Mouse (Mus musculus) thymus, postnatal 4 days (tissue): ENCODE data around the gene Map2k1.
A peak's percentile ranks its signal among the peaks of the same experiment; 100 is the strongest.

Source experiments
- DNase-seq: peaks from one replicate; pipeline ENCODE4 v3.0.0; 2021

The Map2k1 gene

DNA sequence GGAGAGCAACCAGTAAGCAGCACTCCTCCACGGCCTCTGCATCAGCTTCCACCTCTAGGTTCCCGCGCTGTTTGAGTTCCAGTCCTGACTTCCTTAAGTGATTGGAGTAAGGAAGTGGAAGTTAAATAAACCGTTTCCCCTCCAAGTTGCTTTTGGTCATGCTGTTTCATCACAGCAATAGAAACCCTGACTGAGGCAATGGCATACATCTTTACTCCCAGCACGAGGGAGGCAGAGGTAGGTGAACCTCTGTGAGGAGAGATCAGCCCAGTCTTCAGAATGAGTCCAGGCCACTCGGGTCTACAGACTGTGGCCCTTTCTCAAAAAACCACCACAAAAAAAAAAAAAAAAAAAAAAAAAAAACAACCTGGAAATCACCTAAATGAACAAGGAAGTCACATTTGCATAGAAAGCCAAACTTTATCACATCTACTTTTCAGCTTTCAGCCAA is 11.0 kb downstream of the Map2k1 start:
- DNase-seq = no peak

DNA sequence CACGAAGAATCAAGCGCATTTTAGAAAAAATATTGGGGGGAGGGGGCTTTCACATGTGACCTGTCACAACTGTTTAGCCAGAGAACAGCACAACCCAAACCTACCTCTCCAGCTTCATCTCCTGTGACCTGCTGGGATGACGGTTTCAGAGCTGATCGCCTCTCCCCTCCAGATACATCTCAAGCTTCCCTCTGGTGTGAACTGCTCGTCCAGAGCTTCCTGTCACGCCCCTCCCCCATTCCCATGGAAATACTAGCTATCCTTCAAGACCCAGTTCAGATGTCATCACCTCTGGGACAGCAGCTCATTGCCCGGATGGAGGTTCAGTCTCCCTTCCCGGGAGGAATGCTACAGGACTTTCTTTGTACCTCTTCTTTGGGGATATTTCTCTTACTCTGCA is 12.8 kb downstream of the Map2k1 start:
- DNase-seq = no peak

GRCm38 (mm10) chr9:64240116-64240515 is 13.3 kb downstream of the Map2k1 start:
- DNase-seq = no peak

DNA sequence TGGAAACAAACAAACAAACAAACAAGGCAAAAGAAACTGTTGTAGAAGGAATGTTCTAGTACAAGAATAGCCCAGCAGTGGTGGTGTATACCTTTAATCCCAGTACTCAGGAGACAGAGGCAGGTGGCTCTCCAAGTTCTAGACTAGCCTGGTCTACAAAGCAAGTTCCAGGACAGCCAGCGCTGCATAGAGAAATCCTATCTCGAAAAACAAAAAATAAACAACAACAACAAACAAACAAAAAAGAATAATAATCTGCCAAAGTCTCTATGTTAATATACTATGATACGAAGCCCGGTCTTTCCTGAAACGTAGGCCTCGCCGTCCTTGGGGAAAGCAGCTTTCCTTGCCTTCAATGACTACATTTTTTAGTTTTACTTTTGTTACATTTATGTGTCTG is 17.4 kb downstream of the Map2k1 start:
- no peak for DNase-seq

DNA sequence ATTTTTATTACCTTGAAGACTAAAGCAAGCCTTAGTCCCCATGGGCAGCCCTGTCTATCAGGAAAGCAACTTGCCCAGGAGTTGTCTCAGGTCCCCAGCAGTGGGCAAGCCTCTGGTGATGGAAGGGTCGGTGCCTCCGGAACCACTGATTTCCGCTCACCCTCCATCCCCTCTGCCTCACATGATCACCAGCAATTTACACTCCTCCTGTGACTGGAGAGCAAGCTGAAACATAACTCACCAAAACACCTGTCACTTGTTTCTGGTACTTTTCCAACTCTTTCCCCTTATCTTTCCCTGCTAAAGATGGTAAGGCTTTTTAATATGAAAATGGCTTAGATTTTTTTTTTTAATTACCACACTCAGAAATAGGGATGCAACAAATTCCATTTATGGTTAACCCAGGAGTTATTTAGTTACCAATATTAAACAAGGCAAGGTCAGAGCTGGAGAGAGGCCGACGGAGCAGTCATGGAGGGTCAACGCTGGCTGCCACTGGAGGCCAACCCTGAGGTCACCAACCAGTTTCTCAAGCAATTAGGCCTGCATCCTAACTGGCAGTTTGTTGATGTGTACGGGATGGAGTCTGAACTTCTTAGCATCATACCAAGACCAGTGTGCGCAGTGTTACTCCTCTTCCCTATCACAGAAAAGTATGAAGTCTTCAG is 18.5 kb downstream of the Map2k1 start, which contains the start of gene Uchl4:
Uchl4 (plus strand) TSS at position 434 of the 668 bp plus-strand sequence.
- DNase-seq = no peak

DNA sequence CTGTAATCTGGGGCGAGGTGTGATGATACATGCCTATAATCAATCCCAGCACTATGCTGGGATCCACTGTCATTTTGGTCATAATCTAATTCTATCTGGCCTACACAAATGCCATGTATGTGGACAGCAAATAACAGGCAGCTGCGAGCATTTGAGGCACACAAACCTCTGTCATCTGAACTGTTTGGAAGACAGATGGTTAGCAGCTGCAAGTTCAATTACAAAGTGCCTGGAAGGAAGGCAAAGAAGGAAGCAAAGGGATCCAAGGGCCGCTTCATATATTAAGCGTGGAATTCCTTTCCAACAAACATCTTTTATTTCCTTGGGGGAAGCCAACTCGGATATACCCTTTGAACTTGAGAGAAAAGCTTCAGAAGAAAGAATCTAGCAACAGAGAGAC is 19.8 kb downstream of the Map2k1 start:
- DNase-seq = no peak

DNA sequence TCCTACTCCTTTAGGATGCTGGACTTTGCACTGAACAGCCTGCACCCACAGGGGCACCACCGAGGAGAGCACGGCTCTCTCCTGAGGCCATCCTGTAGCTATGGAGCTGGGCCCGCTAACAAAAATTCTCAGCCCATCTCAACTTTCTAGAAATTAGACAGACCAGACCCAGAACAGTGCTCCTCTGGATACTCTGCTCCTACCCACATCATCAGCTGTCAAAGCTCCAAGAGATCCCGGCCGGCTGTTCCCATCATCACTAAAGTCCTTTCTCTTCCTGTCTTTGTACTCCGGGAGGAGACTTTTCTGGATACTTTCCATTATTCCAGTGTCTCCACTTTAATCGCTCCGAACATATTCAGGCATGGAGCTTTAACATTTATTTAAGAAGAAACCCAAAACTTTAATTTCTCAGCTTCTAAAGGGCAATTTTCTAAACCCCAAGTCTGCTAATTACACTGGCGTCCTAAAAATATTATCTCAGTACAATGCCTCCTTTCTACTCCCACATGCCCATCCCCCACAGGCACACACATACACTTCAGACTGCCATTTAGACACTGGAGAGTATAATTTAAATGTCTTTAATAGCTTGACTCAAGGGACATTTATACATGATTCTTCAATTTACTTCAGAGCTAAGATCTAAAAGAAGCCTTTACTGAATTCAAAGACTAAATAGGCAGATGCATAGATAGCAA is 21.0 kb downstream of the Map2k1 start:
- DNase-seq = no peak

- DNase-seq = no peak
Measured at GRCm38 (mm10) chr9:64231674-64232073, 21.8 kb downstream of the Map2k1 start.

GRCm38 (mm10) chr9:64231171-64231570 is 22.3 kb downstream of the Map2k1 start:
- no peak for DNase-seq

DNA sequence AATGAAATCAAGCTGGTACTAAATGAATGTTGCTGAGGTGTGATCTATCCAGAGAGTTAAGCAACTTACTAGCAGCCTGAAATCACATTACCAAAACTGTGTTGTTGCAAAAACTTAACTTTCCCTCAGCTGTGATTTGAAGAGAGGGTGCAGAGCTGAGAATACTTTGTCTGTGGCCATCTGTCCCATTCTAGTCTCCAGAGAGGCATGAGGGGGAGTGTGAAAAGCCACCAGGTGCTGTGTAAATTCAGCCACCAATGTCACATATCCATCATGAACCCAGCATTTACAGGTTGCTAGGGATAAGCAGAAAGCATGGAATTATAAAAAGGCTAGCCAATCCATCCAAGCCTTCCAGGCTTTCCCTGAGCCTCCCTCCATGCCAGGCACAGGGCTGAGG is 24.5 kb downstream of the Map2k1 start:
- no peak for DNase-seq

DNA sequence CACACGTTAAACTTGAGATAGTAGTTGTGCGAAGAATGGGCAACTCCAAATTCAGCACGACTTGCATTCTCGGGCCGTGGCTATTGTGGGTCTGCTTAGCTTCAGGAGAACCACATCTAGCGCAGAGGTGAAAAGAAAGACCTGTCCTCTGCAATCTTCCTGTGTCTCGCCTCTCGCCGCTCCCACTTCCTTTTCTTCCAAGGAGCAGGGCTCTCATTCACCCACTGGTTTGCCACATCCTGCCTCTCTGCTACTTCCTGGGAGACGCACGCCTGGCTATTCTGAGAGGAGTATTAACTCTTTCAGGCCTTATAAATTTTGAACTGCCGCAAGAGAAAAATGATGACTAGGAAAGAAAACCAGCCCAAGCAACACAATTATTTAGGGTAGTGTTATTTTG is 25.7 kb downstream of the Map2k1 start:
- DNase-seq = peak; percentile 24

- no peak for DNase-seq
Measured at GRCm38 (mm10) chr9:64225805-64226204, 27.6 kb downstream of the Map2k1 start.

DNA sequence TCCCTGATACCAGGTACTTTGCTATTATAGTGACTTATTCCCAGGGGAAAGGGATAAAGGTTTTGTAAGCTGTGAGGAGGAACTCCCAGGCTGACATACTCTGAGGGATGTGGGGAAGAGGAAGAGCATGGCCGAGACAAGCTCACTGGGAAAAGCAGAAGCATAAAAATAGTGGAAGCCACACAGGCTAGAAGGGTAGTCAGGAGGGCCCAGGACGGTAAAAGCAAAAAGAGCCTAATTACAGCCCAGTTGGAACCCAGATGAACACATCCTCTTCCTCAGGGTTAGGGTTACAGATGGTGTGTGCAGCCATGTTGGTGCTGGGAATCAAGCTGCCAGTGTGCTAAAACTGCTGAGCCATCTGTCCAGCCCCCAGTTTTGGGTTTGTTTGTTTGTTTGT is 31.3 kb downstream of the Map2k1 start:
- DNase-seq = no peak

GRCm38 (mm10) chr9:64221480-64221879 is 32.0 kb downstream of the Map2k1 start:
- no peak for DNase-seq

DNA sequence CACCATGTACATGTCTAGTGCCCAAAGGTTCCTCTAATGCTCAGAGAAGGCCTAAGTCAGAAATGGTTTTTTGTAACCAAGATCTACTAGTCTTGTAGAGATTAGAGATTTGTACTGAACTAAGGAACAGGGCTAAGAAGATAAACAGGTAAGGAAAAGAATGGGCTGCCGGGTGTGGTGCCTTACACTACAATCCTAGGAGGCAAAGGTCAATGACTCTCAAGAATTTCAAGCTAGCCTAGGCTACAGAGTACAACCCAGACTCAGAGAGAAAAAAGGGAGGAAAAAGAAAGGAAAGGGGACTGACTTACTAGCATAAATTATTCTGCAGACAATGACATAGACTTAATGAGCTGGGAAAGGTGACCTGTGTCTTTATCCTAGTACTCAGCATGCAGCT is 32.8 kb downstream of the Map2k1 start:
- DNase-seq = no peak

DNA sequence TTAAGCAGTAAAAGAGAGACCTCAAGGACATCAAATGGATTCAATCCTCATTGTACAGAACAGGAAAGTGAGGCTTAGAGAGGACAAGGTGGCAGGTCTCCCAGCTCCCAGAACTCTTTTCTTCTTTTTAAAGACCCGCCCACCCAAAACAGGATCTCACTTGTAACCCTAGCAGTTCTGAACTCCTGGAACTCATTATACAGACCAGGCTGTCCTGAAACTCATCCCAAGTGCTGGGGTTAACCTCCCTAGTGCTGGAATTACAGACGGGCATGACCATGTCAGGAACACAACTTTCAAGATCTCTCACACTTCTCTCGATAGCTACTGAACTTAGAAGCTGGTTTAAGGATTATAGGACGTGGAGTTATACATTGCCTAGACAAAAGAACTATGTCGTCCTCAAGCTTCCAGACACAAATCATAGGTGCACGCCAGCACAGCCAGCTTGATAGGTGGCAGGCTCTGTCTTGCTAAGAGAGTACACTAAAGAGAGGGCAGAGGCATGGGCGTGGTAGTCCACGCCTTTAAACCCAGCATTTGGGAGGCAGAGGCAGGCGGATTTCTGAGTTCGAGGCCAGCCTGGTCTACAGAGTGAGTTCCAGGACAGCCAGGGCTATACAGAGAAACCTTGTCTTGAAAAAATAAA is 33.5 kb downstream of the Map2k1 start:
- DNase-seq = no peak

DNA sequence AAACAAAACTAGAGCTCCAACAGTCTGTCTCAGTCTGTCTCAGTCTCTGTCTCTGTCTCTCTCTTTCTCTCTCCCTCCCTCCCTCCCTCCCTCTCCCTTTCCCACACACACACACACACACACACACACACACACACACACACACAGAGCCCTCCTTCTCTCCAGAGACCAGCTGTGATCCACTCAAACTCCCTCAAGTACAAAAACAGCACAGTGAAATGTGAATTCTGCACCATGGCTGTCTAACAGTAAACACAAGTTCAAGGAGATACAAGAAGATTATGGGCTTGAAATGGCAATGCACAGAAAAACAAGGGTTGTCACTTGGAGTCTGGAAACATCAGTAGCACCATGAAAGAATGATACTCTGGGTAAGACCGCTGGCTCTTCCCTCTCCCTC is 34.1 kb downstream of the Map2k1 start:
- DNase-seq = no peak

- DNase-seq = no peak
Measured at GRCm38 (mm10) chr9:64217887-64218286, 35.5 kb downstream of the Map2k1 start.

- DNase-seq = no peak
Measured at GRCm38 (mm10) chr9:64216641-64217040, 36.8 kb downstream of the Map2k1 start.

- peak; percentile 15 for DNase-seq
Measured at GRCm38 (mm10) chr9:64216090-64216489, 37.3 kb downstream of the Map2k1 start.

GRCm38 (mm10) chr9:64214452-64214851 is 39.0 kb downstream of the Map2k1 start:
- DNase-seq = no peak

- no peak for DNase-seq
Measured at GRCm38 (mm10) chr9:64207509-64208084, 45.8 kb downstream of the Map2k1 start.

DNA sequence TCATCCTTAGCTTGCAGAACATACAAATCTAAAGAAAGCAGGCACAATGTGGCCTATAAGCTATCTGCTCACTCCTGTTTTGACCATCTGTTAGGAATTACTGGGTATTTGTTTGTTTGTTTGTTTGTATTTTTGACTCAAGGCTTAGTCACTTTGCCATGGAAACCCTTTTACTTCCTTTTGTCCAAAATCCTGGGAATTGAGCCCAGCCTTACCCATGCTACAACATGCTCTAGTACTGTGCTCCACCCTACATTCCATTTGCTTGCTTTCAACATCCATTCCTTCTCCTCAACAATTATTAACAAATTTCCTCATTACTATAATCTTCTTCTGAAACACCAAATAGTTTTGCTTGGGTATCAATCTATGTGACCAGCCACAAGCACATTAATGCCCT is 50.6 kb downstream of the Map2k1 start:
- no peak for DNase-seq

GRCm38 (mm10) chr9:64202331-64202730 is 51.1 kb downstream of the Map2k1 start:
- DNase-seq = no peak
